In genomic region chr11:117267828-117268227, GRCm38 (mm10) we compare ENCODE assay signal across 8 mouse cellular contexts.
DNase-seq lines count a peak whose midpoint lies in the region; ATAC-seq and TF ChIP-seq lines count a peak whose summit lies in the region.

No protein-coding gene starts in this region.

- H3K27me3 ChIP-seq in heart, embryonic 16.5 days (ENCODE audit: control insufficient read depth, insufficient read depth, low read length): peaks cover 24% of the 10 kb centered on the region
- H3K27me3 ChIP-seq in liver, embryonic 12.5 days (replicated peaks): peaks cover 52% of the 10 kb centered on the region
- H3K27me3 ChIP-seq in thymus, adult 2 months (ENCODE audit: control insufficient read depth, insufficient read depth, low read length): no peaks in the 10 kb centered on the region

- DNase-seq in heart, adult 11 months: peak; percentile 87
- no peak for DNase-seq in heart, adult 18-20 months
- DNase-seq in 3T3-L1 (ENCODE audit: low read depth, low spot score): peak; percentile 42
- no peak for DNase-seq in thymus, adult 2 months
- no peak for DNase-seq in spleen, adult 18-20 months
- no peak for DNase-seq in layer of hippocampus, adult 2 months (ENCODE audit: low spot score in 2 of 2)

- peaks cover 50% of the 10 kb centered on the region for H3K4me1 ChIP-seq in heart, embryonic 16.5 days (ENCODE audit: control insufficient read depth, insufficient read depth, low read length)
- peaks cover 66% of the 10 kb centered on the region for H3K4me1 ChIP-seq in liver, embryonic 12.5 days
- peaks cover 47% of the 10 kb centered on the region for H3K4me1 ChIP-seq in thymus, adult 2 months (replicated peaks; ENCODE audit: control insufficient read depth, insufficient read depth, low read length)

- H3K4me2 ChIP-seq in heart, embryonic 16.5 days (ENCODE audit: low read depth, low read length): peak overlapping the region; percentile 83
- H3K4me2 ChIP-seq in liver, embryonic 12.5 days: peak overlapping the region; percentile 60

- H3K9me3 ChIP-seq in heart, embryonic 16.5 days (replicated peaks; ENCODE audit: control insufficient read depth, low read length): no peaks in the 10 kb centered on the region
- H3K9me3 ChIP-seq in liver, embryonic 12.5 days (replicated peaks): no peaks in the 10 kb centered on the region

- peak overlapping the region; percentile 75 for H3K4me3 ChIP-seq in heart, embryonic 16.5 days (ENCODE audit: low read length)
- peak overlapping the region; percentile 59 for H3K4me3 ChIP-seq in liver, embryonic 12.5 days
- H3K4me3 ChIP-seq in thymus, adult 2 months (ENCODE audit: control insufficient read depth, insufficient read depth, low read length): no peak overlapping the region
- no peak overlapping the region for H3K4me3 ChIP-seq in layer of hippocampus, adult 2 months

- H3K27ac ChIP-seq in heart, embryonic 16.5 days (ENCODE audit: low read length): 0 out of 2 replicates have a peak overlapping the region, but pooled peaks have one; percentile 25
- H3K27ac ChIP-seq in liver, embryonic 12.5 days: no peak overlapping the region
- no peak overlapping the region; the same call in 1 of the 2 replicates for H3K27ac ChIP-seq in thymus, adult 2 months (ENCODE audit: control insufficient read depth, insufficient read depth, low read length)
- no peak overlapping the region for H3K27ac ChIP-seq in layer of hippocampus, adult 2 months

- no peaks in the 10 kb centered on the region for H3K36me3 ChIP-seq in heart, embryonic 16.5 days (ENCODE audit: control insufficient read depth, insufficient read depth)
- no peaks in the 10 kb centered on the region for H3K36me3 ChIP-seq in liver, embryonic 12.5 days
- H3K36me3 ChIP-seq in thymus, adult 2 months (ENCODE audit: control insufficient read depth, insufficient read depth, low read length): no peaks in the 10 kb centered on the region

- H3K9ac ChIP-seq in heart, embryonic 16.5 days (ENCODE audit: low read length): no peak overlapping the region; the same call in 1 of the 2 replicates
- no peak overlapping the region for H3K9ac ChIP-seq in liver, embryonic 12.5 days

- TF ChIP-seq POLR2A in thymus, adult 2 months (IDR thresholded peaks at IDR 0.05; ENCODE audit: control insufficient read depth, extremely low read depth, insufficient read depth, low read length, poor library complexity): no peak

- no peak for ATAC-seq in heart, embryonic 16.5 days (replicated peaks; ENCODE audit: extremely low read depth, insufficient read depth, low FRiP score)
- ATAC-seq in liver, embryonic 12.5 days: no peak

- 19% methylated on average over 4 of the region's 4 CpGs for WGBS in heart, embryonic 16.5 days
- WGBS in liver, embryonic 12.5 days (ENCODE audit: insufficient replicate concordance): 25% methylated on average over 4 of the region's 4 CpGs
- WGBS in thymus, adult 2 months: 53% methylated on average over 4 of the region's 4 CpGs

- no peak for TF ChIP-seq CTCF in thymus, adult 2 months (IDR thresholded peaks at IDR 0.05; ENCODE audit: borderline replicate concordance, control insufficient read depth, extremely low read depth, insufficient read depth, low read length, poor library complexity)
- no peak for TF ChIP-seq CTCF in layer of hippocampus, adult 2 months (conservative IDR thresholded peaks at IDR 0.05)

Comparison
In these comparisons a context has a peak if more than half of its experiments do, and no peak if none do; other contexts are left out.
1. DNase-seq: peak in heart, adult 11 months (single experiment) and 3T3-L1 (single experiment); none in heart, adult 18-20 months (0 of 2), thymus, adult 2 months (single experiment), spleen, adult 18-20 months (0 of 2) and layer of hippocampus, adult 2 months (0 of 2).
2. H3K4me3 ChIP-seq: peak in heart, embryonic 16.5 days (single experiment) and liver, embryonic 12.5 days (single experiment); none in thymus, adult 2 months (single experiment) and layer of hippocampus, adult 2 months (single experiment).